Mouse (Mus musculus) cerebellum, postnatal 10 days (tissue): ENCODE results near the gene Galnt10.

Experiments
- DNase-seq, 2 experiments: peaks; one replicate each; pipeline ENCODE4 v3.0.0; 2021; ENCODE audit warnings: mixed read lengths in 2 of 2

Galnt10 gene

DNA sequence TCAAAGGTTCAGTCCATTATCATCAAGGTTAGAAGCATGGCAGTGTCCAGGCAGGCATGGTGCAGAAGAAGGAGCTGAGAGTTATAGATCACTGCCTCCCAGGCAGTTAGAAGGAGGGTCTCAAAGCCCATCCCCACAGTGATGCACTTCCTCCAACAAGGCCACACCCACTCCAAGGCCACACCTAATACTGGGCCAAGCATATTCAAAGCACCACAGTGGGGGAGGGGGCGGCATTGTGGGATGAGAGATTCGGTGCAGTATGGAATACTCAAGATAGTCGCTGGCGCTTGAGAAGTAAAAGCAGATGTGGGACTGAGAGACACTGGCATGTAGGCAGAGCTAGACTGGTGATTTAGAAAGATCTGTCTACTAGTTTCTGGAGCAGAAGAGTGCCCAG lies 14.9 kb downstream of the Galnt10 start:
- peak in 1 of 2 experiments; percentile 9 for DNase-seq

DNA sequence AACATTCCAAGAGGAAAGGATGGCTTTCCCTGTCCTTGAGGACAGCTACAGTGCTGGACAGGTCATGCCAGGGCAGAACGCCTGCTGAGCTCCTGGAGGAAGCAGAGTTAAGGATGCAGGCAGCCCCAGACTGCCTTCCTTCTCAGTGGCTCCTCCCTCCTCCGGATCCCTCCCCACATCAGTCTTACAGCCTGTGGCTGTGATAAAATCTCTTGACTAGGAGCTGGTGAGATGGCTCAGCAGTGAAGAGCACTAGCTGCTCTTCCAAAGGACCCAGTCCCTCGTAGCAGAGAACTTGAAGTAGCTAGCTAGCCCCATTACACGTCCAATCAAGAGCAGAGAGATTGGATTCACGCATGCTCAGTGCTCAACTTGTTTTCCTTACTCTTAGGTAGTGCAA lies 15.6 kb downstream of the Galnt10 start:
- peak in 1 of 2 experiments; percentile 5 for DNase-seq

DNA sequence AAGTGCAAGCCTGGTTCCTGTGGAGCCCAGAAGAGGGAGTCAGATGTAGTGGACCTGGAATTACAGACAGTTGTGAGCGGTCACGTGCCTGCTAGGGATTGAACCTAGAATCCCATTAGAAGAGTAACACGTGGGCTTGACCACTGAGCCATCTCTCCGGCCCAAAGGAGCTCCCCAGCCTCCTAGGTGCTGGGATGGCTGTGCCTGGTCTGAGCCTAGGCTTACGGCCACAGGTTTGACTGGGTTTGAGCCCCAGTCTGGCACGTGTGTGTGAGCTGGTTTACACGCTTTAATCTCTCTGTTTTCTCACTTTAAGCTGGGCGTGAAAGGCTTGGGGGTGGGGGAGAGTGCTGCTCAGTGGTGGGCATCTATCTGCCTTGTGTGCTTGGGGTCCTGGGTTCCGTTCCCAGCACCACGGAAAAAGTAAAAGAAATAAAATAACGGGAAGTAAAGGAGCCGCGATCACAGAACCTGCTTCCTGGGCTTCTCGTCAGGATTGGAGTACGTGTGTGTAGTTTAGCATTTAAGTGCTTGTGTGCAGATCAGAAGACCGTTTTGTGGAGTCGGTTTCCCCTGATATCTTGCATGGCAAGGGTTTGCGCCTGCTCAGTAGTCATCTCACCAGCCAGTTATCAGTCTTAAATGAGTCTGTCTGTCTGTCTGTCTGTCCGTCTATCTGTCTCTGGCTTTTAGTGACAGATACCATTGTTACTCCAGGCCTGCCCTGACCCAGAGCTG lies 16.4 kb downstream of the Galnt10 start:
- DNase-seq: peak in 1 of 2 experiments; percentile 1

DNA sequence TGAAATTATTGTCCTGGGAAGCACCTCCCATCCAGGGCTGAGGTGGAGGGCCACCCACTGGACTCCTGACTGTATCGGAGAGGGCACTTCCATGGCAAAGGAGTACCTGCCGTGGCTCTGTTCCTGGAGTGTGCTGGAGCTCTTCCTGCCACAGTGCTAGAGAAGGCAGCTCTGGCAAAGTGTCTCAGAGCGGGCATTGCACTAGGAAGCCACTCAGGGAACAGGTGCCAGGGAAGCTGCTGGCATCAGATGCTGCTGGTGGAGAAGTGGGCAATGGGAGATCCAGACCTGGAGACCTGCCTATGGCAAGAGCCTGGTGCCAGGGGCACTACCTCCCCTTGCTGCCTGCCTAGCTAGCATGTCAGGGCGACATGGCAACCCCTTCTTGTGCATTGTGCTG lies 17.0 kb downstream of the Galnt10 start:
- peak; percentile 83 to 88 for DNase-seq

DNA sequence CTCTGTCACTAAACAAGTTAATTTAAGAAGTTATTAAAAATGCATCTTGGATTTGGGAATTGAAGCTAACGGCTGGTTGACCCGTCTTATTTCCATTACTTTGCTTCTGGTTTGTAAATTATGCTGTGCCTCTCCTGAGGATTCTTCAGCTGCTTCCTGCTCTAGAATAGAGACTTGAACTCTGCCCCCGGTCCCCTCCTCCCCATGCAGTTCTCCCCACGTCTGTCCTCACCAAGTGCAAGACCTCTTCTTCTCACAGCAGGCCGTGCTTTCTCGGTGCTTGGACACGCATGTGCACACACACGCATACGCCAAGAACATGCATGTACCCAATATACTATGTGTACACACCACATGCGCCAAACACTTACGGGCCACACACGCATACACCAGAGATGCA lies 18.0 kb downstream of the Galnt10 start:
- no peak for DNase-seq

DNA sequence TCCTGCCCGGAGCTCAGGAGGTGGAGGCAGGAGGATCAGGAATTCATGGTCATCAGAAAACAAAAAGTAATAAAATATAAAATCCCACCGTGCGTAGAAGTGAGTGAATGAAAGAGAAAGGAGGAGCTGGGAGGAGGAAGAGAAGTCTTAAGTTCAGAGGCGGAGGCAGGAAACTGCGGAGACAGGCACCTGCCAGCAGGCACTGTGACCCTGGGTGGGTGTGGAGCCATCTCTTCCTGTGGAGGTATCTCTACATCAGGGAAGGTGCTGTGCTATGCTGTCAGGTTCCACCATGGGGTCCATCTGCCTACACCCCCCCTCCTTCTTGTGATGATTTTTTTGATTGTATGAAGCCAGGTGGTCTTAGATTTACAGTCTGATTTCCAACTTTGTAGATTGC lies 19.5 kb downstream of the Galnt10 start:
- no peak for DNase-seq

DNA sequence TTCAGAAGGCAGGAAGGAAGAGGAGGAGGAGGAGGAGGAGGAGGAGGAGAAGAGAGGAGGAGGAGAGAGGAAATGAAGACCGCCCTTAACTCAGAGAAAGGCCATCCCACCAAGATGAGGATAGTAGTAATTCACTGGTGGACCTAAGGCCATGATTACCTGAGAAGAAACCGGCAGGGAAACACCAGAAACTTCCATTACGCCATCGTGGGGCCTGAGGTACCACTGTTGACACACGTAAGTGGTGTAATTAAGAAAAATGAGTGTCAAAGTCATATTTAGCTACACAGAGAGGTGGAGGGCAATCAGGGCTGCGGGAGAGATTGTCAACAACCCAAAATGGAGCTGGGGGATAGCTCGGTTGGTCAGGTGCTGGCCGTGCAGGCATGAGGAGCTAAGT lies 23.0 kb downstream of the Galnt10 start:
- no peak for DNase-seq

DNA sequence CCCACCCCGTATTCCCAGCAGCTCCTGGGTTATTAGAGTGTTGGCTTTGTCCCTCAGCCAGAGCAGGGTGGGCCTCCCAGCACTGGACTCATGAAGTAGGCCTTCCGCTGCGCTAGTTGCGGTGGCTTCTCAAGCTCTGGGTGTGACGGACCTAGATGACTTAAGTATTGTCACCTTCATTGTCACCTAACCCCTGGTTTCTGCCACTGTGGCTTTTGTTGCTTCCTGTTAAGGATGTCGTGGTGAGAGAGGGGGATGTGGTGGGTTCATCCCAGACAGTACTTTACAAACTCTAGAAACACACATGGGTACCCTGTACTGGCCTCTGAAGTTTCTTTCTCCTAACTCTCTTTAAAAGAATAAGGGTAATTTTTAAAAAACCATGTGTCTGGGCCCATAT lies 24.3 kb downstream of the Galnt10 start:
- no peak for DNase-seq

DNA sequence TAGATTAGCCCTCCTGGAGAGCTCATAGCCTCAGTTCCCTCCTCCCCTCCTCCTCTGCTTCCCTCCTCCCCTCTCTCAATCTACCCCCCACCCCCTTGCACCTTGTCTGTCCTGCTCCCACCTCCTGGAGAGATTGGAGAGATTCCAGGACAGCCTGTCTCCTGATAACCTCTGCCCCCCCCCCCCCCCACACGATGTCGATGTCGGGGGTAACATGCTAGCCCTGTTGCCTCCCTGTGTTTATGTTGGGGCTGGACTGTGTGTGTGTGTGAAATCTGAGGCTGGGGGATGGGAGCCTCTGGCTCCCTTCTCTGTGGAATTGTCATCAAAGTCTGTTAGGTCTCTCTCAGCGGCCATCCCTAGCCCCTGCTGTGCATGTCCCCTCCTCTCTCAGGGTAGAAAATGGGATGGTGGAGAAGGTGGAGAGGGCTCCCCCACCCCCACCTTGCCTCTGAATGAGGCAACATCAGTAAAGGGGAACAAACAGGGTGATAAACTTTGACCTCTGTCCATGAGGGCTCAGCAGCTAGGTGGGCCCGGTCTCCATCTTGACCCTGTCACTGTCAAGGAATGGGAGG lies 26.0 kb downstream of the Galnt10 start:
- DNase-seq: no peak

DNA sequence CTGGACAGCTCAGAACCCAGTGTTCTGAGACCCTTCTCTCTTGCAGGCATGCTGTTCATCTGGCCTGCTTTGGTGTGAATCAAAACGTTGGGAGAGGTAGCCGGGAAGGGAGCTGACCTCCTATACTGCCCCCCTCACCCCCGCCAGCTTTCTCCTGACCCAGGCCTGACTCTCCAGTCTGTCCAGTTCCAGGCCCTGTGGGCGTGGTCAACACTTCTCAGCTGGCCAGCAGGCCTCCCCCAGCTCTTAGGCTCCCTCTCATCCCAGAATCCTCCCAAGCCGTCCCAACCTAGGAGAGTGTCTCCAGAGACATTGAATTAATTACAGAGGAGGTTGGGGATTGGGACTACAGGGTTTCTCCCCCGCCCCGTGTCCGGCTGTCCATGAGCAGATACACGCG lies 26.6 kb downstream of the Galnt10 start:
- no peak for DNase-seq

DNA sequence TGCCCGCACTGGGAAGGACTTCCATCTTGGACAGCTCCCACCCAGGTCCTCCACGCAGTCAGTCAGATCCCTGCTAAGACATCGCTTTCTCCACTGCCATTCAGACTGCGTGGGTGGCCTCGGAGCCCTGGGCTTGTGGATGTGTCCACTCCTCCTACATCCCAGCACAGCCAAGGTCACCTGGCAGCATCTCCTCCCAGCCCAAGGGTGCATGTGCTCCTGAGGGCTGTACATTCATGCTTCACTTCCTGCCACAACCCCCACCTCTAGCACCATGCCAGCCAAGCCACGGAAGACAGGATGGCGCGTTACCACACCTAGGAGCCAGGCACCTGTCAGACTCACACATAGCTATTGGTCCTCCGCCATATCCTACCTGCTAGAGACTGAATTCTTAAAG lies 27.8 kb downstream of the Galnt10 start:
- DNase-seq: peak; percentile 62 to 67

DNA sequence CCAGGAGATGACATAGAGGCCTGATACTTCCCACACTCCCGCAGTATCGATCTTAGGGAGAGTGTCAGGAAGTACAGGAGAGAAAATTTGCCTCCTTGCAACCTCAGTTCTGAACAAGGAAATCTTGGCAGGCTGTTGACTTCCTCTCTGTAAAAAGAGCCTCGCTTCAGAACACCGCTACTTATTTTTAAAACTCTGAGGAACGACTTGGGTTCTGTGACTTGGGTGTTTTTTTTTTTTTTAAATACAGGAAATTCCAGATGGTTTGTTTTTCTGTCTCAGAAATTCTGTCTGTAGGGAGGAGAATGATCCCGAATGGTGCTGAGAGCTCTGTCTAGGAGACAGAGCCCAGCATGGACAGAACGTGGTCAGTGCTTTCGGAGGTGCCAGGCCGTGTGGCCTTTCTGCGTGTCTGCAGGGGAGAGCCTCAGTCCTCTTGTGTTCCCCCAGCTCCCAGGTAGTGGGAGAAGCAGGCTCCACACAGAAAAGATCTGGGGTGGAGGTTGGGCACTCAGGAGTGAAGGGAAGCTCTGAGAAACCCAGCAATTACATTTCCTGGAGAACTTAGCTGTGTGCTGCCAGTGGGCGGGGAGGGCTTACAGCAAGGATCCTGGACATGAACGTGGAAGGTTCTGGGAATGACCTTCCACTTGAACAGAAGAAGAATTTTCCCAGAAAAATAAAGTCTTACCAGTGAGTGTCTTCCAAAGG lies 28.9 kb downstream of the Galnt10 start:
- DNase-seq: no peak

DNA sequence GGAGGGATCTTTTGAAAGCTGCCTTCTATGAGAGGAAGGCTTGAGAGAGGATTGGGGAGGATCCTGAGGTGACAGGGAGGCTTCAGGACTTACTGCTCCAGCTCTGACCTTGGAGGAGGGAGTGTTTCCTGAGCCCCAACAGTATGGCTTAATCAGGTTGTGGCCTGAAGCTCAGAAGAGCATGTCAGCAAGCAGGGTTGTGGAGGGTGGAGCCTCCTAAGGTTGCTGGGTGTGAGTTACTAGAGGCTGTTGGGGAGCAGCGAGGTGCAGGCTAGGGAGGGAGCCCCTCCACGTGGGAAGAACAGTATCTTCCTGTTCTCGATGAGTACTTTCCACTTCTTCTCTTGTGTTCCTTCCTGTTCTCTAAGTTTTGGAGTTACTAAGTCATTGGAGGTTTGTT lies 32.0 kb downstream of the Galnt10 start:
- no peak for DNase-seq

DNA sequence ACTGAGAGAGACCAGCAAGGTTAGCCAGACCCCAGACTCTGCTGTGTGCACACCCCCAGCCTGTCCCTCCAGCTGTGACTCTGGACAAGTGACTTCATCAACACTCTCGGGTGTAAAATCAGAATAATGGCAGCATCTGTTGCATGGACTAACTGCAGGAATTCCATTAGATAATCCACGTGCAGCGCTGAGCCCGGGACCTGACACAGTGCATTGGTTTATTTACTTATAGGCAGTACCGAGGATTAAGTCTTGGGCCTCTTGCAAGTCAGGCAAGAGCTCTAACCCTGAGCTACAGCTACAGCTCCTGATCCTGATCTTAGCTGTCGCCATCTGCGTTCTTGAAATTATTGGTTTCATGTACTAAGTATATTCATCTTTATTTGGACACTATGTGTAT lies 37.3 kb downstream of the Galnt10 start:
- DNase-seq: no peak

DNA sequence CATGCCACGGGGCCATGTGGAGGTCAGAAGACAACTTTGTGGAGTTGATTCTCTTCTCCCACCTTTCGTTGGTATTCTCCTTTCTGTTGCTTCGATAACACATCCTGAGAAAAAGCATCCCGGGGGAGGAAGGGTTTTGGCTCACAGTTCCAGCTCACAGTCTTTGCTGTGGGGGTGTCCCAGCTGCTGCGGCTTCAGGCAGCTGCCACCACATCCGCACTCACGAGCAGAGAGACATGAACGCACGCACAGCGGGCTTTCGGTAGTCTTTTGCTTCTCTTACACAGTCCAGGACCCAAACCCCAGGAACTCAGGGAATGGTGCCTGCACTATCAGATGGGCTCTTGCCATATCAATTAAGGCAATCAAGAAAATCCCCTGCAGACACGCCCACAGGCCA lies 37.9 kb downstream of the Galnt10 start:
- no peak for DNase-seq

DNA sequence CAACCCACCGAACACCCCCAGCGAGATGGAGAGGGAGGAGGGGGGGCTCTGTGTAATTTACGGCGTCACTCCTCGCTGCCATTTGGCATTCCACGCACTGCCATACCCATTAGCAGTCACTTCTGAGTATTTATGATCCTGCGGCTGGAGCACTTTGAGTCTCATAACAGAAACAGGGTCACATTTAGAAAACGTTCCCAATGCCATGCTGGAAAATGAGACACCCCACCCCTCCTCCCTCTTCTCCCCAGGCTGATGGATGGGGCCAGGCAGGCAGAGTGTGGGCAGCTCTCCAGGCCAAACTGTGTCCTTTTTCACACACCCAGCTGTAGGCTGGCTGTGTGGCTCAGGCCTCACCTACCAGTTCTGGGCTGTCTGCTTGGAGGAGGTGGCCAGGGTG lies 38.7 kb downstream of the Galnt10 start:
- peak; percentile 24 to 53 for DNase-seq

DNA sequence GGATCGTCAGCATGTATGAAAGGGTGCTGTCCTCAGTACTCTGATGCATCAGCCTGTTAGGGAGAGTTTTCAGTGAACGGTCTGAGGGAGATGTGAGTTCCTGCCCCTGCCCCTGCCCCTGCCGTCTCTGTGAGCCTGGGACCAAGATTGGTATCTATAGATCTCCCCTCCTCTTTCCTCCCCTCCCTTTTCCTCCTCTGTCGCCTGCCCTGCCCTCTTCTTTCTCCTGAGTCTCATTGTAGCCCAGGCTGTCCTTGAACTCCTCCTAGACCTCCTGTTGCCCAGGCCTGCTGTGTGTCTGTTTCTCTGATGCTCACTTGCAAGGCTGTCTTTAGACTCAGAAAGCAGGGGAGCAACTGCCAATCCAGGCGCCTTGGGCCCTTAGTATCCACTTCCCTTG lies 39.6 kb downstream of the Galnt10 start:
- no peak for DNase-seq

DNA sequence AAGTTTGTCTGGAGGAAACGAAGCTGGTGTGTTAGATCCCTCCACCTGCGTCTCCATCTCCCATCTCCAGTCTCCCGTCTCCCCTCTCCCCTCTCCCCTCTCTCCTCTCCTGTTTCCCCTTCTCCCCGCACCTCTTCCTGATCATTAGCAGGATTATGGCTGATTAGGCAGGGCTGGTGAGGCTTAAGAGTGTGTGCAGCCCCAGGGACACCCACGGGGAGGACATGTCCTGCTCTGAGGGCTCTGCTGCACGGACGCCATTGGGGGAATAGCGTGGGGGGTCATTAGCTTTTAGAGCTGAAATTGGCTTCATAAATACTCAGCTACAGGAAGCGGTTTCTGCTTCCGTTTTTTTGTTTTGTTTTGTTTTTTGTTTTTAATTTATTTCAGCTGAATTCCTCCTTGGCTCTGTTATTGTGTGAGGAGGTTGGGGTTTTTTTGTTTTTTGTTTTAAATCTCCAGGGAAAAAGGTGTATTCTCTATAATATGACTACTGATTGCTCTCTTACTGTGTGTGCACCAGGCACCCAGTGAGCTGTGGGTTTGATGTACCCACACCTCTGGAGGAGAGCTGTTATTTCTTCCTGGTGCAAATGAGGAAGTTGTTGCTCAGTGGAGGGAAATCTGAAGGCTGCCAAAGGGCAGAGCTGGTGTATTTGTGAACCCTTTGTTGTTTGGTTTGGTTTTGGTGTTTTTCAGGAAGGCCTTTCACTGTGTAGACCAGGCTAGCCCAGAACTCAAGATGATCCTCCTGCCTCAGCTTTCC lies 40.6 kb downstream of the Galnt10 start:
- DNase-seq: no peak

DNA sequence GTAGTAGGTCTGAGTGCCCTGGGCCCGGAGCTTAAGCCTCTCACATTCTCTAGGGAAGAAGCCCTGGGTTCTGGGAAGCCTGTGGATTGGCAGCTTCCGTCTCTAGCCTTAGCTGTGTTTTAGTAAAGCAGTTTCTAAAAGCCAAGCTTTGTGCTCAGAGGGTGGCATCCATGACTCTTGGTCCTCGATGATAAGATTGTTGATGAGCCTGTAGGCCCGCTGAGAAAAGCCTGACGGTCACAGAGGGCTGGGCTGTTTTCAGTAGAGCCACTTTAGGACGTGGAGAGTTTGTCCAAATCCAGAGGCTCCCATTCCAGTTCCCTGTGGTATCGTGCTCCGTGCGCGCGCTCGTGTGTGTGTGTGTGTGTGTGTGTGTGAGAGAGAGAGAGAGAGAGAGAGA lies 41.6 kb downstream of the Galnt10 start:
- no peak for DNase-seq

DNA sequence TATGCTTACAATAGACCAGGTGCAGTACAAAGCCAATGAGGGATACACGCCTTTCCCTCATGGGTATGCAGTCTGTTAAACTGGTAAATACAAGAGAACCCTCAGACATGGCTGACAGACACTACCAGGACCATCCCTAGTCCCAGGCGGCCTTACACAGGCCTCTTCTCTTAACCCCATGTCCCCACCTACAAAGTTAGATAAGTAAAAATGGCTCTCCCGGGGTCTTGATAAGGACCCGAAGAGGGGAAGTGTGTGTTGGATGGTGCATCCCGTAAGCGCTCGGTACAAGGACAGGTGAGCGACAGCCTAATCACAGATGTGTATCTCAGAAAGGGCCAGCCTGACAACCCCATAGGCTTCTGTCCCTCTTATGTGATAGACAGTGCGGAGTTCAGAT lies 42.0 kb downstream of the Galnt10 start:
- DNase-seq: no peak

DNA sequence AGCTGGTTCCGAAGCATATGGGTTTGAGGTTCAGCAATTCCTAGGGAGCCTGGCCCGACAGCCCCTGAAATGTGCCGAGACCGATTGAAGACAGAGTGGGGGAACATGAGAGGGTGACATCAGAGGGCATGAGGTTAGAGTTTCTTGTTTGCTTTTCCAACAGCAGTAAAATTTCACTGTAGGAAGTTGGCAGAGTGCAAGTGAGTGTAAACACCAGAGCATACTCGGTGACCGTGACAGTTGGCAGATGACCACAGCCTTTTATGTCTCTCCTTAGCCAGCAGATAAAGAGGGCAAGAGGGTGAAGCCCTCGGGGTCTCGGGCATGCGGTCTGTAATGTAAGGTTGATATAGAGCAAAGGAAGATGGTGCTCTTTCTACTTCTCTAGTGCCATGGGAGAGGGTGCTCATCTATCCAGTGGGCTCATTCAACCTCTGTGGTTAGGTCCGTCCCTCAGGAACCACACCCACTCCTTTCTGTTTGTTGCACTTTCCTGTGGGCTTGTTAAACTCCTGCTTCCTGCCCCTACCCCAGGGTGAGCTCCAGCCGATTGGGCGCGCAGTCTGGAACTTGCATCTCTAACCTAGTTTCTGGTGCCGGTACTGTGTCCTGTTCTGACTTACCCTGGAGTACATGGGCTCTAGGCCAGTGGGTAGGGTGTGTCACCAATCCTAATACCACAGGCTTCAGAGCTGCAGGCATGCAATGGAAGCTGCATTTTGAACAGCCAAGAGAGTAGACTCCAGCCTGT lies 43.1 kb downstream of the Galnt10 start:
- DNase-seq: no peak

DNA sequence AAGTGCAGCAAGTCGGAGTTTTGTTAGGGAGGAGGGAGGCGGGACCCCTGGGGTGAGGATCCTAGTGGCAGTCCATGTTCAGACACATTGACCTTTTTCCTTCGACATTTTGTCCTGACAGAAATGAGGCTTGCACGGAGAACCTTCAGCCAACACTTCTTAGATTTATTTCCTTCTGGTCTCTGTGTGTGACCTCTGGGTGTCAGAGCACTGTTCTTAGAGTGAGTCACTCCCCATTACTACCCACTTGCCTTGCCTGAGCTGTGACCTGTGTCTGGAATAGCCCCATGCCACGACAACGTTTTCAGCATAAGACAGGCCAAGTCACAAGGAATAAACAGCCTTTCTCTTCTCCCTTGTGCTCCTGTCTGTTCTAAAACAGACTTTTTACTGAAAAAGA lies 44.6 kb downstream of the Galnt10 start:
- DNase-seq: no peak

DNA sequence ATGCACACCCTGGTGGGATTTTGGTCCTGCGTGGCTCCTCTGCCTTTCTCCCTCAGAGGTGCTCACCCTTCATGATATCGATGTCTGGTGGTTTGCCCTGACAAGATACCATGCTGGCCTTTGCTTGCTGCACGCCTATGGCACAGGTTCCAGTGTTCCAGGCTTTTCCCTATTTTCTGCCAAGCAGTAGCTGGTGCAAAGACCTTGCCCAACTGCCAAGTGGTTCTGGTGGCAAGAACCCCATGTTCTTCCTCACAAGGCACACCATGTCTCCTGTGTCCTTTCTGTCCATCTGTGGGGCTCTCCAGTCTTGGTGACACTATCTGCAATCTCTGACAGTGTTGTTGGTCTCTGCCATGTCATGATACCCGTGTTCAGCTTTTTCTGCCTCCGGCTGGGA lies 45.6 kb downstream of the Galnt10 start:
- no peak for DNase-seq
